Mouse (Mus musculus) liver, embryonic 14.5 days (tissue): ENCODE data around the gene 1700020A23Rik. TPM values are rescaled to one million over a fixed set of nuclear protein-coding genes. Genes with fewer than 3 reads are reported as not detected.
"Not testable (repeated sequence)": the region's sequence is repeated elsewhere in the genome, so short reads cannot be mapped to it uniquely, and the experiment has no call there.

Experiments used
- ATAC-seq: fragments of 200-750 bp; cut with Nextera tagmentation; 2 replicates; pipeline ENCODE4 v1.8.0; 2017; ENCODE audit warnings: moderate number of reproducible peaks, mild to moderate bottlenecking, moderate library complexity; ENCODE audit not compliant: insufficient read depth
- DNase-seq, 3 experiments: peaks; one replicate each; pipeline ENCODE4 v3.0.0-alpha.2; 2012 to 2013; ENCODE audit warnings: low read depth in 3 of 3, low spot score in 3 of 3
- H3K27ac ChIP-seq: fragments of 300-500 bp; sonication (generic); 2 replicates; pipeline ENCODE4 v1.5.1; 2014; ENCODE audit warnings: moderate library complexity, mild to moderate bottlenecking, control low read depth, inconsistent platforms
- H3K27me3 ChIP-seq: fragments of 300-500 bp; sonication (generic); 2 replicates; pipeline ENCODE4 v1.6.1; 2014; ENCODE audit warnings: mild to moderate bottlenecking, low read length, moderate library complexity; ENCODE audit not compliant: control insufficient read depth, insufficient read depth
- H3K36me3 ChIP-seq: fragments of 300-500 bp; sonication (generic); replicated peaks from 2 replicates; pipeline ENCODE4 v1.6.1; 2014; ENCODE audit warnings: low read depth; ENCODE audit not compliant: control insufficient read depth, insufficient read depth
- H3K4me1 ChIP-seq, 2 experiments: fragments of 200-500 bp in 1 of 2; fragments of 300-500 bp in 1 of 2; sonication (generic) in 1 of 2; replicated peaks; 2 replicates each; pipeline ENCODE4 v1.6.1; 2012 to 2014; ENCODE audit warnings: antibody characterized with exemption in 1 of 2, inconsistent platforms in 1 of 2, low read length in 1 of 2; ENCODE audit not compliant: control insufficient read depth in 2 of 2, insufficient read depth in 2 of 2
- H3K4me2 ChIP-seq: fragments of 300-500 bp; sonication (generic); 2 replicates; pipeline ENCODE4 v1.6.1; 2014; ENCODE audit warnings: low read depth, mild to moderate bottlenecking, control low read depth, moderate library complexity
- H3K4me3 ChIP-seq, 2 experiments: fragments of 200-500 bp in 1 of 2; fragments of 300-500 bp in 1 of 2; sonication (generic) in 1 of 2; 2 replicates each; pipeline ENCODE4 v1.5.1; 2012 to 2014; ENCODE audit warnings: low read depth in 2 of 2, low read length in 2 of 2, mild to moderate bottlenecking in 2 of 2, control low read depth in 1 of 2, inconsistent platforms in 1 of 2, moderate library complexity in 1 of 2; ENCODE audit not compliant: insufficient read depth in 1 of 2
- H3K9ac ChIP-seq: fragments of 300-500 bp; sonication (generic); replicated peaks from 2 replicates; pipeline ENCODE4 v1.6.1; 2014; ENCODE audit warnings: mild to moderate bottlenecking, control low read depth, moderate library complexity
- H3K9me3 ChIP-seq: fragments of 300-500 bp; sonication (generic); 2 replicates; pipeline ENCODE4 v1.6.1; 2016; ENCODE audit warnings: low read length, mixed read lengths; ENCODE audit not compliant: control insufficient read depth
- CTCF ChIP-seq: IDR thresholded peaks from 2 replicates; pipeline ENCODE4 v1.5.1; 2016; ENCODE audit warnings: antibody characterized with exemption, low read depth, control low read depth
- EP300 ChIP-seq: IDR thresholded peaks from 2 replicates; pipeline ENCODE4 v1.6.1; 2016; ENCODE audit warnings: antibody characterized with exemption, low read depth
- WGBS: fragments of 180-500 bp; shearing (Covaris S2); extraction: QIAGEN DNeasy Blood & Tissue Kit; methylation state at CpG from one replicate; pipeline ENCODE4 v1.1.7; 2014; ENCODE audit not compliant: insufficient replicate concordance; 5-methylcytosine and 5-hydroxymethylcytosine counted together
- polyA plus RNA-seq, 2 experiments: library from polyadenylated mRNA; depleted of rRNA in 1 of 2; stranded (reverse) in 1 of 2; unstranded in 1 of 2; fragments of >200 nt; fragmentation: Nextera tagmentation in 1 of 2; extraction: Ambion mirVana in 1 of 2; gene quantifications; 2 replicates each; pipeline versions ENCODE4 v1.2.1 to v1.2.3; 2012 to 2014

The 1700020A23Rik gene
- polyA plus RNA-seq, 2 experiments, result not detected

- Histone ChIP-seq H3K9me3 (no peaks in the 10 kb centered on the region), H3K9ac (no peak overlapping the region), H3K27me3 (peaks cover 27% of the 10 kb centered on the region), H3K4me3 (no peak overlapping the region), H3K27ac (no peak overlapping the region), H3K36me3 (no peaks in the 10 kb centered on the region), H3K4me2 (no peak overlapping the region), H3K4me1 (peaks cover 0 to 8% of the 10 kb centered on the region in 2 experiments; a peak in 2 of 4 replicates)
- 22% methylated on average over 4 of the region's 4 CpGs for WGBS
- ATAC-seq (no peak), DNase-seq (no peak)
- TF ChIP-seq EP300, result no peak
- no peak for TF ChIP-seq CTCF
Measured at GRCm38 (mm10) chr2:130367386-130367785, 37.7 kb upstream of the 1700020A23Rik start.

GRCm38 (mm10) chr2:130373026-130373425 is 32.0 kb upstream of the 1700020A23Rik start:
- H3K4me2 ChIP-seq, H3K9me3 ChIP-seq, H3K4me3 ChIP-seq, H3K9ac ChIP-seq, H3K27ac ChIP-seq, H3K27me3 ChIP-seq, H3K36me3 ChIP-seq: not testable (repeated sequence)
- TF ChIP-seq EP300, result peak; percentile 61; the same call in 1 of the 2 replicates
- DNase-seq, result peak in 2 of 3 experiments; percentile 12 to 17
- H3K4me1 ChIP-seq, result peaks cover 0 to 10% of the 10 kb centered on the region in 2 experiments; a peak in 2 of 4 replicates
- WGBS, result 0% methylated on average over 1 of the region's 1 CpGs
- peak; percentile 65; the same call in 1 of the 2 replicates for ATAC-seq

- Histone ChIP-seq H3K4me3 (no peak overlapping the region), H3K36me3 (no peaks in the 10 kb centered on the region), H3K4me2 (no peak overlapping the region), H3K27me3 (no peaks in the 10 kb centered on the region), H3K9ac (no peak overlapping the region), H3K4me1 (peaks cover 0 to 10% of the 10 kb centered on the region in 2 experiments; a peak in 2 of 4 replicates), H3K27ac (no peak overlapping the region), H3K9me3 (no peaks in the 10 kb centered on the region)
- 56% methylated on average over 4 of the region's 4 CpGs for WGBS
- ATAC-seq (no peak), DNase-seq (no peak)
- TF ChIP-seq EP300 (no peak), CTCF (no peak)
Measured at GRCm38 (mm10) chr2:130374951-130375350, 30.1 kb upstream of the 1700020A23Rik start.

- 45% methylated on average over 3 of the region's 3 CpGs for WGBS
- H3K4me2 ChIP-seq, result no peak overlapping the region
- no peaks in the 10 kb centered on the region for H3K36me3 ChIP-seq
- no peak overlapping the region for H3K4me3 ChIP-seq
- ATAC-seq (no peak), DNase-seq (no peak)
- no peak overlapping the region for H3K27ac ChIP-seq
- no peak overlapping the region for H3K9ac ChIP-seq
- no peak for TF ChIP-seq EP300
- TF ChIP-seq CTCF, result no peak
- H3K9me3 ChIP-seq, result no peaks in the 10 kb centered on the region
- H3K27me3 ChIP-seq, result no peaks in the 10 kb centered on the region
- H3K4me1 ChIP-seq, result no peaks in the 10 kb centered on the region
Measured at GRCm38 (mm10) chr2:130383205-130383604, 21.9 kb upstream of the 1700020A23Rik start.

GRCm38 (mm10) chr2:130383895-130384294 is 21.2 kb upstream of the 1700020A23Rik start:
- no peak for DNase-seq
- 59% methylated on average over 6 of the region's 6 CpGs for WGBS
- Histone ChIP-seq H3K27ac (no peak overlapping the region), H3K4me1 (no peaks in the 10 kb centered on the region), H3K4me3 (no peak overlapping the region), H3K4me2 (no peak overlapping the region), H3K9ac (no peak overlapping the region), H3K9me3 (no peaks in the 10 kb centered on the region), H3K36me3 (no peaks in the 10 kb centered on the region), H3K27me3 (no peaks in the 10 kb centered on the region)
- no peak for TF ChIP-seq CTCF
- no peak for TF ChIP-seq EP300
- no peak for ATAC-seq
